Mouse (Mus musculus) R1 (cell line): ENCODE results near the gene Ptpru.

Experiments
- DNase-seq: peaks from one replicate; pipeline ENCODE4 v3.0.0-alpha.2; 2018; ENCODE audit warnings: low read depth, low spot score

Ptpru gene

GRCm38 (mm10) chr4:131837872-131838524 lies at the start of gene Ptpru:
Ptpru (minus strand) TSS chr4:131838288.
- DNase-seq, result peak; percentile 75

GRCm38 (mm10) chr4:131885376-131885775 lies 47.3 kb upstream of the Ptpru start:
- no peak for DNase-seq

GRCm38 (mm10) chr4:131883571-131883970 lies 45.5 kb upstream of the Ptpru start:
- no peak for DNase-seq

GRCm38 (mm10) chr4:131881306-131881705 lies 43.2 kb upstream of the Ptpru start:
- DNase-seq, result no peak

- DNase-seq, result no peak
These were observed 41.6 kb upstream of the Ptpru start for GRCm38 (mm10) chr4:131879692-131880091.

GRCm38 (mm10) chr4:131876836-131877235 lies 38.7 kb upstream of the Ptpru start:
- no peak for DNase-seq

GRCm38 (mm10) chr4:131875242-131875641 lies 37.2 kb upstream of the Ptpru start:
- no peak for DNase-seq

- no peak for DNase-seq
These were observed 36.5 kb upstream of the Ptpru start for GRCm38 (mm10) chr4:131874567-131874966.

- DNase-seq, result no peak
These were observed 36.1 kb upstream of the Ptpru start for GRCm38 (mm10) chr4:131874169-131874536.

GRCm38 (mm10) chr4:131873293-131874168 lies 35.4 kb upstream of the Ptpru start, which contains the start of gene Srsf4:
Srsf4 (plus strand) TSS chr4:131873617.
- DNase-seq, result peak; percentile 95

GRCm38 (mm10) chr4:131872672-131873292 lies 34.7 kb upstream of the Ptpru start:
- no peak for DNase-seq

- no peak for DNase-seq
These were observed 23.3 kb upstream of the Ptpru start for GRCm38 (mm10) chr4:131861341-131861739.

- DNase-seq, result peak; percentile 81
These were observed 22.6 kb upstream of the Ptpru start for GRCm38 (mm10) chr4:131860492-131861340.

- DNase-seq, result no peak
These were observed 16.9 kb upstream of the Ptpru start for GRCm38 (mm10) chr4:131854950-131855349.

- DNase-seq, result no peak
These were observed 12.0 kb upstream of the Ptpru start for GRCm38 (mm10) chr4:131849986-131850638.

- no peak for DNase-seq
These were observed 10.0 kb upstream of the Ptpru start for GRCm38 (mm10) chr4:131848082-131848481.

- no peak for DNase-seq
These were observed 8.1 kb upstream of the Ptpru start for GRCm38 (mm10) chr4:131845991-131846778.

- DNase-seq, result peak; percentile 94
These were observed 5.2 kb upstream of the Ptpru start, which contains the start of gene Mecr for GRCm38 (mm10) chr4:131843290-131843743. Mecr (plus strand) TSS chr4:131843470.

- DNase-seq, result no peak
These were observed 1.1 kb downstream of the Ptpru start for GRCm38 (mm10) chr4:131836891-131837491.
